Mouse (Mus musculus): ENCODE results near the gene Arg1. TPM values are rescaled to one million over a fixed set of nuclear protein-coding genes. Genes with fewer than 3 reads are reported as not detected.

The Arg1 gene
- 0.24 and 0.36 TPM in 2 replicates for polyA plus RNA-seq (2012)

GRCm38 (mm10) chr10:24926962-24927720, at the start of gene Arg1:
Arg1 (minus strand) TSS chr10:24927484.

GRCm38 (mm10) chr10:24869760-24870290, 57.5 kb downstream of the Arg1 start, which contains the start of gene Med23:
Med23 (plus strand) TSS chr10:24869986.

Other genes starting within 250 kb of the Arg1 start
- gene Enpp1, start 215.3 kb downstream of the Arg1 start, polyA plus RNA-seq (2012): 1.2 and 1.3 TPM in 2 replicates
- gene Enpp3, start 84.7 kb downstream of the Arg1 start, polyA plus RNA-seq (2012): 0.04 TPM in 1 of 2 replicates, not detected in the other
- gene Med23, start 57.5 kb downstream of the Arg1 start, polyA plus RNA-seq (2012): 9.1 and 9.4 TPM in 2 replicates

Data from megakaryocyte-erythroid progenitor cell, adult 5 weeks (primary cell).